Mouse (Mus musculus) neural tube, embryonic 11.5 days (tissue): Measurements from ENCODE around the gene Agpat2. TPM values are rescaled to one million over a fixed set of nuclear protein-coding genes. Genes with fewer than 3 reads are reported as not detected.
A peak's percentile ranks its signal among the peaks of the same experiment; 100 is the strongest.

Experiments used
- ATAC-seq: fragments of 200-750 bp; cut with Nextera tagmentation; 2 replicates; pipeline ENCODE4 v1.8.0; 2017; ENCODE audit warnings: moderate number of reproducible peaks, mild to moderate bottlenecking, moderate TSS enrichment, moderate library complexity; ENCODE audit not compliant: insufficient read depth, low FRiP score, low TSS enrichment
- DNase-seq: peaks from one replicate; pipeline ENCODE4 v3.0.0-alpha.2; 2015; ENCODE audit warnings: low spot score
- H3K27ac ChIP-seq: fragments of 300-500 bp; sonication (generic); 2 replicates; pipeline ENCODE4 v1.5.1; 2014; ENCODE audit warnings: low read depth, mild to moderate bottlenecking, low read length
- H3K27me3 ChIP-seq: fragments of 300-500 bp; sonication (generic); 2 replicates; pipeline ENCODE4 v1.6.1; 2014; ENCODE audit warnings: mild to moderate bottlenecking, low read length, mixed read lengths; ENCODE audit not compliant: control insufficient read depth, insufficient read depth
- H3K36me3 ChIP-seq: fragments of 300-500 bp; sonication (generic); 2 replicates; pipeline ENCODE4 v1.6.1; 2014; ENCODE audit warnings: mild to moderate bottlenecking, low read length, moderate library complexity, mixed read lengths; ENCODE audit not compliant: control insufficient read depth, insufficient read depth
- H3K4me1 ChIP-seq: fragments of 300-500 bp; sonication (generic); 2 replicates; pipeline ENCODE4 v1.6.1; 2014; ENCODE audit warnings: low read length, mixed read lengths; ENCODE audit not compliant: control insufficient read depth, insufficient read depth
- H3K4me2 ChIP-seq: fragments of 300-500 bp; sonication (generic); 2 replicates; pipeline ENCODE4 v1.6.1; 2014; ENCODE audit warnings: low read depth, mild to moderate bottlenecking, moderate library complexity
- H3K4me3 ChIP-seq: fragments of 300-500 bp; sonication (generic); 2 replicates; pipeline ENCODE4 v1.5.1; 2014; ENCODE audit warnings: low read depth, low read length
- H3K9ac ChIP-seq: fragments of 300-500 bp; sonication (generic); 2 replicates; pipeline ENCODE4 v1.6.1; 2014; ENCODE audit warnings: mild to moderate bottlenecking, low read length
- H3K9me3 ChIP-seq: fragments of 300-500 bp; sonication (generic); 2 replicates; pipeline ENCODE4 v1.6.1; 2016; ENCODE audit warnings: low read length; ENCODE audit not compliant: control insufficient read depth
- WGBS: fragments of 180-500 bp; shearing (Covaris S2); extraction: QIAGEN DNeasy Blood & Tissue Kit; methylation state at CpG from one replicate; pipeline ENCODE4 v1.1.7; 2014; 5-methylcytosine and 5-hydroxymethylcytosine counted together
- polyA plus RNA-seq: library from polyadenylated mRNA; unstranded; fragments of >200 nt; fragmentation: Nextera tagmentation; extraction: Ambion mirVana; gene quantifications from 2 replicates; pipeline ENCODE4 v1.2.1, GENCODE M21; 2014

The Agpat2 gene
- polyA plus RNA-seq, 1 experiment from 2014 or later = 7.5 TPM

GRCm38 (mm10) chr2:26589284-26589683 is 14.9 kb downstream of the Agpat2 start:
- Histone ChIP-seq H3K9ac (no peak overlapping the region), H3K27me3 (no peaks in the 10 kb centered on the region), H3K9me3 (no peaks in the 10 kb centered on the region), H3K27ac (no peak overlapping the region), H3K4me3 (no peak overlapping the region), H3K36me3 (no peaks in the 10 kb centered on the region), H3K4me1 (no peaks in the 10 kb centered on the region), H3K4me2 (no peak overlapping the region)
- 92% methylated on average over 10 of the region's 10 CpGs for WGBS
- ATAC-seq (no peak), DNase-seq (no peak)

- WGBS = 55% methylated on average over 4 of the region's 4 CpGs
- no peak for ATAC-seq
- no peak overlapping the region for H3K4me3 ChIP-seq
- no peak overlapping the region for H3K27ac ChIP-seq
- no peak for DNase-seq
- H3K36me3 ChIP-seq = no peaks in the 10 kb centered on the region
- H3K9me3 ChIP-seq = no peaks in the 10 kb centered on the region
- H3K4me1 ChIP-seq = no peaks in the 10 kb centered on the region
- H3K27me3 ChIP-seq = no peaks in the 10 kb centered on the region
- H3K4me2 ChIP-seq = peak overlapping the region; percentile 9; the same call in 1 of the 2 replicates
- H3K9ac ChIP-seq = peak overlapping the region; percentile 18
These were observed 15.6 kb downstream of the Agpat2 start for GRCm38 (mm10) chr2:26588573-26588972.

DNA sequence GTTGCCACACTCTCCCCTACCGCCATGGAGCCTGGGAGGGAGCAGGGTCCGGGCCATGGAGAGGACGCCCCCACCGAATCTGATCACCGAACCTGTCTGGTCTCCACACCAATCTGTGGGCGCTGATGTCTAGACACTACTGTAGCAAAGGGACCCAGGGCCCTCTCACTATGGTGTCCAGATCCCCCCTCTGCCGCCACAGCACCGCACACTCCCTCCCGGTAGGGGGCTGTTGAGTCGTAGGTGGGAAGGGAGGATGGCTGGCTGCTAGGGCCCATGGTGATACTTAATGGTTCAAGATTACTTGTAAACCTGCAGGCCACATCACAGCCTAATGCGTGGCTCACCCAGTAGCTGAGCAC is 17.2 kb downstream of the Agpat2 start:
- no peaks in the 10 kb centered on the region for H3K4me1 ChIP-seq
- H3K4me2 ChIP-seq = peak overlapping the region; percentile 57
- DNase-seq (no peak), ATAC-seq (peak; percentile 52; the same call in 1 of the 2 replicates)
- no peaks in the 10 kb centered on the region for H3K27me3 ChIP-seq
- peak overlapping the region; percentile 53 for H3K9ac ChIP-seq
- peak overlapping the region; percentile 49; the same call in 1 of the 2 replicates for H3K27ac ChIP-seq
- H3K9me3 ChIP-seq = no peaks in the 10 kb centered on the region
- H3K36me3 ChIP-seq = no peaks in the 10 kb centered on the region
- 6% methylated on average over 11 of the region's 11 CpGs for WGBS
- H3K4me3 ChIP-seq = peak overlapping the region; percentile 54

GRCm38 (mm10) chr2:26586294-26587043 is 17.7 kb downstream of the Agpat2 start, which contains the start of gene Gm20532:
Gene Gm20532 (plus strand): TSS chr2:26586639.
- no peaks in the 10 kb centered on the region for H3K36me3 ChIP-seq
- no peaks in the 10 kb centered on the region for H3K9me3 ChIP-seq
- no peaks in the 10 kb centered on the region for H3K27me3 ChIP-seq
- H3K9ac ChIP-seq = peak within 1 kb of the TSS; percentile 53
- H3K4me2 ChIP-seq = peak within 1 kb of the TSS; percentile 57
- peak within 1 kb of the TSS; percentile 49; the same call in 1 of the 2 replicates for H3K27ac ChIP-seq
- peak; percentile 86 for DNase-seq
- under 1% methylated on average over 62 of the region's 65 CpGs for WGBS
- peak; percentile 87 for ATAC-seq
- H3K4me1 ChIP-seq = no peaks in the 10 kb centered on the region
- peak within 1 kb of the TSS; percentile 54 for H3K4me3 ChIP-seq

DNA sequence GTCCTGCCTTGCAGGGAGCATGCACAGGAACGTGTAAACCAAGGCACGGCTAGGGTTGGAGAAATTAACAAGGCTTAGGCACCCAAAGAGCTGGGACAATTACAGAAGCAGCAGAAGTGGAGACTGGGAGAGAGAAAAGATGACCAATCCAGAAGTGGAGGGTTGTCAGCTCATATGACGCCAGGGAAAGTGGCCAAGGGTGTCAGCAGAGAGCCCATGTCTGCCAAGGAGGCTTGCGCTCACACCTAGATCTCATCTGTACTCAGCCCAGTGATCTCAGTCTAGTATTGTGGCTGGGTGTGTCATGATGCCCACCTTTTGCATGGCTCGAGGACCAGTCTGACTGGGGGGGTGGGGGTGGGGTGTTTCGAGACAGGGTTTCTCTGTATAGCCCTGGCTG is 18.5 kb downstream of the Agpat2 start:
- H3K27me3 ChIP-seq = no peaks in the 10 kb centered on the region
- H3K9ac ChIP-seq = 0 out of 2 replicates have a peak overlapping the region, but pooled peaks have one; percentile 32
- no peaks in the 10 kb centered on the region for H3K36me3 ChIP-seq
- ATAC-seq (no peak), DNase-seq (no peak)
- H3K4me3 ChIP-seq = peak overlapping the region; percentile 54
- no peaks in the 10 kb centered on the region for H3K9me3 ChIP-seq
- no peaks in the 10 kb centered on the region for H3K4me1 ChIP-seq
- H3K27ac ChIP-seq = 0 out of 2 replicates have a peak overlapping the region, but pooled peaks have one; percentile 34
- 61% methylated on average over 6 of the region's 6 CpGs for WGBS
- H3K4me2 ChIP-seq = no peak overlapping the region

DNA sequence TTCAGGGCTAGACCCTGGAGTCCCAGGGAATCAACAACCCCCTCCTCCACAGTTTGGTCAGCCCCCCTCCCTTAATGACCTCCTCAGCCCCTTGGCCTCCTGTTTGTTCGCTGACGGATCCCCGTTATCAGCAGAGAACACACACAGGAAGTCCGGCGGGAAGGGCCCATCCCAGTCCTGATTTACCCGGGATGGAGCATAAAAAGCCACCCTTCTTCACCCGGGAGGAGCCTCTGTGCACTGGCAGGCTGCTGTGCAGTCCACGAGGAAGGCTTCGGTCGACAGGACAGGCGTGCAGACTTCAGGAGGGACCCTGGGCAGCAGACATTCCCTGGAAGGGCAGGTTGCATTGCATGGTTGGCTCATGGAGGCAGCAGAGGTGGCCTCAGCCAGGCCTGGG is 20.6 kb downstream of the Agpat2 start:
- Histone ChIP-seq H3K27ac (peak overlapping the region; percentile 39; the same call in 1 of the 2 replicates), H3K4me1 (no peaks in the 10 kb centered on the region), H3K4me2 (no peak overlapping the region), H3K9ac (no peak overlapping the region; the same call in 1 of the 2 replicates), H3K4me3 (0 out of 2 replicates have a peak overlapping the region, but pooled peaks have one; percentile 12), H3K27me3 (no peaks in the 10 kb centered on the region), H3K9me3 (no peaks in the 10 kb centered on the region), H3K36me3 (no peaks in the 10 kb centered on the region)
- ATAC-seq (no peak), DNase-seq (no peak)
- WGBS = 65% methylated on average over 11 of the region's 11 CpGs

DNA sequence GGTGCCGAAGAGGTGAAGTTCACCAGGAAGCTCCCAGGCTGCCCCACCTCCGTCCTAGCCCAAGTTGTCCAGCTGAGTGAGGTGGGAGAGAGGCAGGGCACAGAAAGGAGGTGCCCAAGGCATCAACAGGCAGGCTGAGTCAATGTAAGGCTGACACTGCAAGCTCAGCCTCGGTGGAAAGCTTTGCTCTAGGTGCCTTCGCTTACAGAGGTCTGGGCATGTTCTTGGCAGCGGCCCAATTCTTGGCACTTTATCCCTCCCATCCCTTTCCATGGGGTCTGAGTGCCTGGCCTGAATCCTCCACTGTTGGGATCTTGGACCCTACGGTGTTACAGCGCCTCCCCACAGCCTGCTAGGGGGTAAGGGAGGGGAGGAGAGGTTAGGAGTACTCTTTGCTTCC is 21.5 kb downstream of the Agpat2 start:
- H3K27me3 ChIP-seq = no peaks in the 10 kb centered on the region

GRCm38 (mm10) chr2:26582203-26582602 is 22.0 kb downstream of the Agpat2 start:
- H3K4me3 ChIP-seq = no peak overlapping the region
- H3K4me2 ChIP-seq = no peak overlapping the region
- H3K9ac ChIP-seq = no peak overlapping the region
- peaks cover 11% of the 10 kb centered on the region; the same call in 1 of the 2 replicates for H3K4me1 ChIP-seq
- no peak overlapping the region for H3K27ac ChIP-seq
- no peaks in the 10 kb centered on the region for H3K27me3 ChIP-seq
- DNase-seq = no peak
- H3K9me3 ChIP-seq = no peaks in the 10 kb centered on the region
- no peak for ATAC-seq
- WGBS = 69% methylated on average over 2 of the region's 2 CpGs
- no peaks in the 10 kb centered on the region for H3K36me3 ChIP-seq

More for the DNA sequence above, 21.5 kb downstream of the Agpat2 start:
- Histone ChIP-seq H3K36me3 (no peaks in the 10 kb centered on the region), H3K9ac (no peak overlapping the region), H3K4me1 (peaks cover 7% of the 10 kb centered on the region; the same call in 1 of the 2 replicates), H3K27ac (no peak overlapping the region), H3K4me2 (no peak overlapping the region), H3K9me3 (no peaks in the 10 kb centered on the region), H3K4me3 (no peak overlapping the region)
- DNase-seq (no peak), ATAC-seq (no peak)
- WGBS = 85% methylated on average over 7 of the region's 7 CpGs

- Histone ChIP-seq H3K27me3 (no peaks in the 10 kb centered on the region), H3K9ac (no peak overlapping the region), H3K4me1 (peaks cover 11% of the 10 kb centered on the region; the same call in 1 of the 2 replicates), H3K27ac (no peak overlapping the region), H3K9me3 (no peaks in the 10 kb centered on the region), H3K4me2 (no peak overlapping the region), H3K36me3 (no peaks in the 10 kb centered on the region), H3K4me3 (no peak overlapping the region)
- 87% methylated on average over 5 of the region's 5 CpGs for WGBS
- ATAC-seq (no peak), DNase-seq (no peak)
These were observed 23.5 kb downstream of the Agpat2 start for GRCm38 (mm10) chr2:26580751-26581150.
